Mouse (Mus musculus): ENCODE results near the gene Wnt1. TPM values are rescaled to one million over a fixed set of nuclear protein-coding genes. Genes with fewer than 3 reads are reported as not detected.

The Wnt1 gene
- polyA plus RNA-seq, 1 experiment from 2014 or later = 14.0 TPM

GRCm38 (mm10) chr15:98762201-98762621 lies 27.4 kb upstream of the Wnt1 start:
- Histone ChIP-seq H3K27me3 (ENCODE audit: control insufficient read depth, insufficient read depth, low read length) (peaks cover 9% of the 10 kb centered on the region), H3K9ac (ENCODE audit: low read length) (peak overlapping the region; percentile 93), H3K4me3 (ENCODE audit: low read depth, low read length) (peak overlapping the region; percentile 99), H3K4me1 (ENCODE audit: control insufficient read depth, insufficient read depth, low read length) (peaks cover 10% of the 10 kb centered on the region), H3K27ac (ENCODE audit: low read depth, low read length) (peak overlapping the region; percentile 75), H3K4me2 (peak overlapping the region; percentile 82), H3K36me3 (ENCODE audit: control insufficient read depth, insufficient read depth, low read length) (no peaks in the 10 kb centered on the region; the same call in 1 of the 2 replicates), H3K9me3 (ENCODE audit: control insufficient read depth, low read length) (no peaks in the 10 kb centered on the region)
- peak; percentile 95 for DNase-seq (ENCODE audit: low spot score, missing footprints)
- WGBS = under 1% methylated on average over 23 of the region's 24 CpGs
- peak; percentile 74 for ATAC-seq (ENCODE audit: low FRiP score)

GRCm38 (mm10) chr15:98762670-98763529 lies 26.8 kb upstream of the Wnt1 start, which contains the start of gene Arf3:
Gene Arf3, minus strand, starts transcription at chr15:98763214.
- H3K9ac ChIP-seq (ENCODE audit: low read length) = peak within 1 kb of the TSS; percentile 93
- DNase-seq (ENCODE audit: low spot score, missing footprints) = peak; percentile 99
- peaks cover 10% of the 10 kb centered on the region for H3K4me1 ChIP-seq (ENCODE audit: control insufficient read depth, insufficient read depth, low read length)
- peak within 1 kb of the TSS; percentile 99 for H3K4me3 ChIP-seq (ENCODE audit: low read depth, low read length)
- WGBS = under 1% methylated on average over 60 of the region's 76 CpGs
- H3K36me3 ChIP-seq (ENCODE audit: control insufficient read depth, insufficient read depth, low read length) = no peaks in the 10 kb centered on the region; the same call in 1 of the 2 replicates
- peak within 1 kb of the TSS; percentile 82 for H3K4me2 ChIP-seq
- ATAC-seq (ENCODE audit: low FRiP score) = peak; percentile 94
- no peaks in the 10 kb centered on the region for H3K9me3 ChIP-seq (ENCODE audit: control insufficient read depth, low read length)
- H3K27me3 ChIP-seq (ENCODE audit: control insufficient read depth, insufficient read depth, low read length) = peaks cover 9% of the 10 kb centered on the region
- peak within 1 kb of the TSS; percentile 75 for H3K27ac ChIP-seq (ENCODE audit: low read depth, low read length)

- Histone ChIP-seq H3K27me3 (ENCODE audit: control insufficient read depth, insufficient read depth, low read length) (peaks cover 16% of the 10 kb centered on the region), H3K9me3 (ENCODE audit: control insufficient read depth, low read length) (no peaks in the 10 kb centered on the region), H3K27ac (ENCODE audit: low read depth, low read length) (no peak overlapping the region), H3K36me3 (ENCODE audit: control insufficient read depth, insufficient read depth, low read length) (no peaks in the 10 kb centered on the region), H3K4me2 (no peak overlapping the region), H3K4me1 (ENCODE audit: control insufficient read depth, insufficient read depth, low read length) (peaks cover 10% of the 10 kb centered on the region), H3K4me3 (ENCODE audit: low read depth, low read length) (no peak overlapping the region), H3K9ac (ENCODE audit: low read length) (no peak overlapping the region)
- DNase-seq (ENCODE audit: low spot score, missing footprints) = no peak
- no peak for ATAC-seq (ENCODE audit: low FRiP score)
- WGBS = 65% methylated on average over 4 of the region's 4 CpGs
These were observed 23.7 kb upstream of the Wnt1 start for GRCm38 (mm10) chr15:98765929-98766328.

- no peaks in the 10 kb centered on the region for H3K36me3 ChIP-seq (ENCODE audit: control insufficient read depth, insufficient read depth, low read length)
- no peak overlapping the region for H3K27ac ChIP-seq (ENCODE audit: low read depth, low read length)
- DNase-seq (ENCODE audit: low spot score, missing footprints) (peak; percentile 81), ATAC-seq (ENCODE audit: low FRiP score) (no peak)
- no peak overlapping the region for H3K4me3 ChIP-seq (ENCODE audit: low read depth, low read length)
- H3K9me3 ChIP-seq (ENCODE audit: control insufficient read depth, low read length) = no peaks in the 10 kb centered on the region
- H3K27me3 ChIP-seq (ENCODE audit: control insufficient read depth, insufficient read depth, low read length) = peaks cover 39% of the 10 kb centered on the region
- no peak overlapping the region for H3K9ac ChIP-seq (ENCODE audit: low read length)
- no peak overlapping the region for H3K4me2 ChIP-seq
- H3K4me1 ChIP-seq (ENCODE audit: control insufficient read depth, insufficient read depth, low read length) = peaks cover 5% of the 10 kb centered on the region
- 18% methylated on average over 5 of the region's 5 CpGs for WGBS
These were observed 21.4 kb upstream of the Wnt1 start for GRCm38 (mm10) chr15:98768259-98768658.

- ATAC-seq (ENCODE audit: low FRiP score) (no peak), DNase-seq (ENCODE audit: low spot score, missing footprints) (peak; percentile 89)
- Histone ChIP-seq H3K9ac (ENCODE audit: low read length) (0 out of 2 replicates have a peak overlapping the region, but pooled peaks have one; percentile 33), H3K4me2 (no peak overlapping the region), H3K27me3 (ENCODE audit: control insufficient read depth, insufficient read depth, low read length) (peaks cover 67% of the 10 kb centered on the region), H3K27ac (ENCODE audit: low read depth, low read length) (no peak overlapping the region), H3K4me1 (ENCODE audit: control insufficient read depth, insufficient read depth, low read length) (peaks cover 11% of the 10 kb centered on the region), H3K9me3 (ENCODE audit: control insufficient read depth, low read length) (no peaks in the 10 kb centered on the region), H3K36me3 (ENCODE audit: control insufficient read depth, insufficient read depth, low read length) (no peaks in the 10 kb centered on the region), H3K4me3 (ENCODE audit: low read depth, low read length) (0 out of 2 replicates have a peak overlapping the region, but pooled peaks have one; percentile 17)
- 8% methylated on average over 12 of the region's 12 CpGs for WGBS
These were observed 17.7 kb upstream of the Wnt1 start for GRCm38 (mm10) chr15:98771813-98772425.

GRCm38 (mm10) chr15:98772511-98773211 lies 17.0 kb upstream of the Wnt1 start:
- Histone ChIP-seq H3K4me1 (ENCODE audit: control insufficient read depth, insufficient read depth, low read length) (peaks cover 15% of the 10 kb centered on the region), H3K27me3 (ENCODE audit: control insufficient read depth, insufficient read depth, low read length) (peaks cover 74% of the 10 kb centered on the region), H3K36me3 (ENCODE audit: control insufficient read depth, insufficient read depth, low read length) (no peaks in the 10 kb centered on the region), H3K4me2 (peak overlapping the region; percentile 37), H3K9me3 (ENCODE audit: control insufficient read depth, low read length) (no peaks in the 10 kb centered on the region), H3K27ac (ENCODE audit: low read depth, low read length) (no peak overlapping the region), H3K9ac (ENCODE audit: low read length) (peak overlapping the region; percentile 33; the same call in 1 of the 2 replicates), H3K4me3 (ENCODE audit: low read depth, low read length) (peak overlapping the region; percentile 17; the same call in 1 of the 2 replicates)
- DNase-seq (ENCODE audit: low spot score, missing footprints) = peak; percentile 92
- WGBS = 3% methylated on average over 36 of the region's 36 CpGs
- ATAC-seq (ENCODE audit: low FRiP score) = no peak

- no peak overlapping the region for H3K4me2 ChIP-seq
- ATAC-seq (ENCODE audit: low FRiP score) (no peak), DNase-seq (ENCODE audit: low spot score, missing footprints) (peak; percentile 88)
- no peaks in the 10 kb centered on the region for H3K9me3 ChIP-seq (ENCODE audit: control insufficient read depth, low read length)
- 16% methylated on average over 15 of the region's 15 CpGs for WGBS
- H3K9ac ChIP-seq (ENCODE audit: low read length) = no peak overlapping the region
- peaks cover 88% of the 10 kb centered on the region for H3K27me3 ChIP-seq (ENCODE audit: control insufficient read depth, insufficient read depth, low read length)
- no peak overlapping the region for H3K27ac ChIP-seq (ENCODE audit: low read depth, low read length)
- peaks cover 18% of the 10 kb centered on the region for H3K4me1 ChIP-seq (ENCODE audit: control insufficient read depth, insufficient read depth, low read length)
- no peak overlapping the region for H3K4me3 ChIP-seq (ENCODE audit: low read depth, low read length)
- H3K36me3 ChIP-seq (ENCODE audit: control insufficient read depth, insufficient read depth, low read length) = no peaks in the 10 kb centered on the region
These were observed 15.6 kb upstream of the Wnt1 start for GRCm38 (mm10) chr15:98774096-98774495.

- H3K36me3 ChIP-seq (ENCODE audit: control insufficient read depth, insufficient read depth, low read length) = no peaks in the 10 kb centered on the region
- H3K27ac ChIP-seq (ENCODE audit: low read depth, low read length) = no peak overlapping the region
- 0% methylated on average over 5 of the region's 5 CpGs for WGBS
- peaks cover 18% of the 10 kb centered on the region for H3K4me1 ChIP-seq (ENCODE audit: control insufficient read depth, insufficient read depth, low read length)
- no peak overlapping the region for H3K4me3 ChIP-seq (ENCODE audit: low read depth, low read length)
- DNase-seq (ENCODE audit: low spot score, missing footprints) (peak; percentile 89), ATAC-seq (ENCODE audit: low FRiP score) (no peak)
- peaks cover 98% of the 10 kb centered on the region for H3K27me3 ChIP-seq (ENCODE audit: control insufficient read depth, insufficient read depth, low read length)
- H3K4me2 ChIP-seq = no peak overlapping the region
- no peaks in the 10 kb centered on the region for H3K9me3 ChIP-seq (ENCODE audit: control insufficient read depth, low read length)
- H3K9ac ChIP-seq (ENCODE audit: low read length) = no peak overlapping the region
These were observed 14.1 kb upstream of the Wnt1 start for GRCm38 (mm10) chr15:98775533-98775932.

Data from midbrain, embryonic 11.5 days (tissue).